Mouse (Mus musculus) cerebellum, postnatal 25 days (tissue): ENCODE results near the gene Dusp7.

ENCODE experiments used
- DNase-seq, 2 experiments: peaks; one replicate each; pipeline ENCODE4 v3.0.0; 2021; ENCODE audit warnings: mixed read lengths in 2 of 2

The Dusp7 gene

GRCm38 (mm10) chr9:106421865-106422160 lies 53.4 kb downstream of the Dusp7 start:
- peak; percentile 83 to 90 for DNase-seq
